Mouse (Mus musculus) fibroblast of lung, adult 2 months (primary cell): ENCODE measurements around the gene Me3.

Experiments
- DNase-seq: peaks from one replicate; pipeline ENCODE4 v3.0.0-alpha.2; 2011; ENCODE audit warnings: low read depth

The Me3 gene

GRCm38 (mm10) chr7:89903442-89904343, 271.5 kb downstream of the Me3 start, which contains the start of gene Ccdc81:
Gene Ccdc81 (minus strand): TSS chr7:89903629.
- DNase-seq, result no peak
